Comparison of ENCODE assay signal across 8 mouse cellular contexts in genomic region chr9:30314355-30315171, GRCm38 (mm10).
DNase-seq lines count a peak whose midpoint lies in the region; ATAC-seq and TF ChIP-seq lines count a peak whose summit lies in the region.

No protein-coding gene starts in this region.

- H3K36me3 ChIP-seq in heart, embryonic 12.5 days = no peaks in the 10 kb centered on the region
- H3K36me3 ChIP-seq in kidney, embryonic 16.5 days (ENCODE audit: insufficient read depth, low read length) = no peaks in the 10 kb centered on the region
- no peaks in the 10 kb centered on the region for H3K36me3 ChIP-seq in neural tube, embryonic 14.5 days (ENCODE audit: control insufficient read depth, insufficient read depth, low read length)

- no peak overlapping the region for H3K4me3 ChIP-seq in heart, embryonic 12.5 days
- peak overlapping the region; percentile 8 for H3K4me3 ChIP-seq in kidney, embryonic 16.5 days (ENCODE audit: low read length)
- no peak overlapping the region for H3K4me3 ChIP-seq in neural tube, embryonic 14.5 days (ENCODE audit: low read depth, low read length)

- H3K9me3 ChIP-seq in heart, embryonic 12.5 days (replicated peaks) = no peaks in the 10 kb centered on the region
- H3K9me3 ChIP-seq in kidney, embryonic 16.5 days (ENCODE audit: low read length) = no peaks in the 10 kb centered on the region
- no peaks in the 10 kb centered on the region for H3K9me3 ChIP-seq in neural tube, embryonic 14.5 days (ENCODE audit: control insufficient read depth, low read length)

- no peak overlapping the region for H3K27ac ChIP-seq in heart, embryonic 12.5 days (ENCODE audit: poor library complexity, severe bottlenecking)
- peak overlapping the region; percentile 58; the same call in 1 of the 2 replicates for H3K27ac ChIP-seq in kidney, embryonic 16.5 days (ENCODE audit: low read length)
- H3K27ac ChIP-seq in neural tube, embryonic 14.5 days (ENCODE audit: low read depth, low read length) = no peak overlapping the region; the same call in 1 of the 2 replicates

- no peak for ATAC-seq in heart, embryonic 12.5 days (ENCODE audit: insufficient number of reproducible peaks, low FRiP score)
- ATAC-seq in kidney, embryonic 16.5 days (ENCODE audit: low FRiP score, low TSS enrichment) = peak; percentile 90
- ATAC-seq in neural tube, embryonic 14.5 days (ENCODE audit: low read depth) = peak; percentile 78; the same call in 1 of the 2 replicates

- DNase-seq in layer of hippocampus, postnatal 10 days (ENCODE audit: low spot score in 2 of 2) = peak; percentile 7 to 15
- no peak for DNase-seq in layer of hippocampus, postnatal 25 days (ENCODE audit: extremely low spot score in 1 of 2, low spot score in 1 of 2)
- peak; percentile 85 for DNase-seq in brain, embryonic 14.5 days (ENCODE audit: low read depth)
- no peak for DNase-seq in MN1 (ENCODE audit: low spot score)
- no peak for DNase-seq in spleen, postnatal 14 days (ENCODE audit: low spot score in 2 of 2)

- peak overlapping the region; percentile 40 for H3K4me2 ChIP-seq in heart, embryonic 12.5 days
- H3K4me2 ChIP-seq in kidney, embryonic 16.5 days (replicated peaks; ENCODE audit: low read depth, low read length) = peak overlapping the region; percentile 37
- H3K4me2 ChIP-seq in neural tube, embryonic 14.5 days (ENCODE audit: low read depth, low read length) = no peak overlapping the region

- H3K27me3 ChIP-seq in heart, embryonic 12.5 days (replicated peaks) = no peaks in the 10 kb centered on the region
- H3K27me3 ChIP-seq in kidney, embryonic 16.5 days (ENCODE audit: insufficient read depth, low read length) = no peaks in the 10 kb centered on the region
- no peaks in the 10 kb centered on the region for H3K27me3 ChIP-seq in neural tube, embryonic 14.5 days (ENCODE audit: control insufficient read depth, insufficient read depth, low read length)

- WGBS in heart, embryonic 12.5 days = 50% methylated on average over 15 of the region's 15 CpGs
- WGBS in kidney, embryonic 16.5 days = 40% methylated on average over 15 of the region's 15 CpGs
- WGBS in neural tube, embryonic 14.5 days = 37% methylated on average over 15 of the region's 15 CpGs

- no peak for TF ChIP-seq CTCF in brain, embryonic 14.5 days (IDR thresholded peaks at IDR 0.05; ENCODE audit: borderline replicate concordance, extremely low read depth, insufficient read depth, insufficient read length)

- TF ChIP-seq POLR2A in brain, embryonic 14.5 days (IDR thresholded peaks at IDR 0.05; ENCODE audit: borderline replicate concordance, extremely low read depth, insufficient read depth, insufficient read length, poor library complexity, severe bottlenecking) = no peak

- peaks cover 4% of the 10 kb centered on the region; the same call in 1 of the 2 replicates for H3K4me1 ChIP-seq in heart, embryonic 12.5 days (replicated peaks)
- peaks cover 5% of the 10 kb centered on the region; the same call in 1 of the 2 replicates for H3K4me1 ChIP-seq in kidney, embryonic 16.5 days (ENCODE audit: insufficient read depth, low read length)
- H3K4me1 ChIP-seq in neural tube, embryonic 14.5 days (ENCODE audit: control insufficient read depth, insufficient read depth, low read length) = no peaks in the 10 kb centered on the region; the same call in 1 of the 2 replicates

- no peak overlapping the region for H3K9ac ChIP-seq in heart, embryonic 12.5 days
- H3K9ac ChIP-seq in kidney, embryonic 16.5 days (replicated peaks; ENCODE audit: low read length) = no peak overlapping the region
- no peak overlapping the region for H3K9ac ChIP-seq in neural tube, embryonic 14.5 days (replicated peaks; ENCODE audit: low read depth, low read length)

Comparison
In these comparisons a context has a peak if more than half of its experiments do, and no peak if none do; other contexts are left out.
1. DNase-seq: peak in layer of hippocampus, postnatal 10 days (2 of 2) and brain, embryonic 14.5 days (single experiment); none in layer of hippocampus, postnatal 25 days (0 of 2), MN1 (single experiment) and spleen, postnatal 14 days (0 of 2).